Mouse (Mus musculus): ENCODE results near the gene Mad2l2.
A peak's percentile ranks its signal among the peaks of the same experiment; 100 is the strongest.
"Not testable (repeated sequence)": the region's sequence is repeated elsewhere in the genome, so short reads cannot be mapped to it uniquely, and the experiment has no call there.

Gene Mad2l2

GRCm38 (mm10) chr4:148108565-148109100, 21.6 kb upstream of the Mad2l2 start:
- no peak for DNase-seq

- DNase-seq, result no peak
Measured at GRCm38 (mm10) chr4:148109215-148109614, 21.0 kb upstream of the Mad2l2 start.

- DNase-seq, result no peak
Measured at GRCm38 (mm10) chr4:148112519-148112918, 17.7 kb upstream of the Mad2l2 start.

GRCm38 (mm10) chr4:148114758-148115391, 15.3 kb upstream of the Mad2l2 start:
- DNase-seq, result peak; percentile 90

- DNase-seq, result peak; percentile 44
Measured at GRCm38 (mm10) chr4:148115467-148115866, 14.7 kb upstream of the Mad2l2 start.

- DNase-seq, result no peak
Measured at GRCm38 (mm10) chr4:148116657-148117056, 13.5 kb upstream of the Mad2l2 start.

GRCm38 (mm10) chr4:148117392-148117791, 12.8 kb upstream of the Mad2l2 start:
- DNase-seq, result no peak

- DNase-seq, result not testable (repeated sequence)
Measured at GRCm38 (mm10) chr4:148119578-148119977, 10.6 kb upstream of the Mad2l2 start.

GRCm38 (mm10) chr4:148120555-148120954, 9.6 kb upstream of the Mad2l2 start:
- no peak for DNase-seq

GRCm38 (mm10) chr4:148121362-148121761, 8.8 kb upstream of the Mad2l2 start:
- DNase-seq, result no peak

- no peak for DNase-seq
Measured at GRCm38 (mm10) chr4:148121982-148122693, 8.0 kb upstream of the Mad2l2 start.

- DNase-seq, result no peak
Measured at GRCm38 (mm10) chr4:148122694-148123066, 7.5 kb upstream of the Mad2l2 start.

- no peak for DNase-seq
Measured at GRCm38 (mm10) chr4:148128241-148128640, 1.9 kb upstream of the Mad2l2 start.

GRCm38 (mm10) chr4:148128672-148129071, 1.5 kb upstream of the Mad2l2 start:
- DNase-seq, result no peak

GRCm38 (mm10) chr4:148130561-148131413, 603 bp downstream of the Mad2l2 start, which contains the start of gene Draxin:
TSS of gene Draxin (minus strand) at chr4:148130698.
- DNase-seq, result peak; percentile 52

GRCm38 (mm10) chr4:148131497-148132081, 1.4 kb downstream of the Mad2l2 start:
- DNase-seq, result no peak

GRCm38 (mm10) chr4:148134988-148135387, 4.8 kb downstream of the Mad2l2 start:
- no peak for DNase-seq

- no peak for DNase-seq
Measured at GRCm38 (mm10) chr4:148137503-148137902, 7.3 kb downstream of the Mad2l2 start.

GRCm38 (mm10) chr4:148139767-148140097, 9.5 kb downstream of the Mad2l2 start:
- DNase-seq, result no peak

GRCm38 (mm10) chr4:148140098-148141011, 10.2 kb downstream of the Mad2l2 start:
- peak; percentile 93 for DNase-seq

- no peak for DNase-seq
Measured at GRCm38 (mm10) chr4:148143721-148144120, 13.5 kb downstream of the Mad2l2 start.

- DNase-seq, result no peak
Measured at GRCm38 (mm10) chr4:148147714-148148113, 17.5 kb downstream of the Mad2l2 start.

All from lung, postnatal 14 days (tissue).